In the genomic region with DNA sequence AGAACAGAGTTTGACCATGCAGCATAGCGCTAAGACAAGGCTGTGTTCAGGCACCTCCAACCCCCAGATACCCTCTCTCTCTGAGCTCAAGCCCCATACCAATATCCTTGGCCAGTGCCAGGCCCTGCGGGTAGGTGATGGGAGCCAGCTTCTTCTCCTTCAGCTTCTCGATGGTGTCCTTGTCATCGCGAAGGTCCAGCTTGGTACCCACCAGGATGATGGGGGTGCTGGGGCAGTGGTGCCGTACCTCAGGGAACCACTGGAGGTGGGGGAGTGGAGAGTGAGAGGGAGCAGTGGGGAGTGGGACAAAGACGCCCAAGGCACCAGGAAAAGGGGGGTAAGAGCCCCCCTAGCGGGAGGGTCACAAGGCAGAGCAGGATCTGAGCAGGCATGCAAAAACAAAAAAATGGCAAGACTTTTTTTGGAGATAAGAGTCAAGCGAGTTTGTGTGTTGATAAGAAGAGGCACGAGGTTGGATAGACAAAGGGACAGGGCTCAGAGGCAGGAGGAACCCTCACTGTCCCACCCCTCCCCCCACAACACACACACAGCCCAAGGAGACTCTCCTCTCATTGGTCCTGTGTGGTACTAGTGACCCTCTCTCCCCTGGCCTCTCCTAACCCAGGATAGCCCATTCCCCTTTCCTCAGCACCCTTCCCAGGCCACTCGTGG, we compare ENCODE assay signal across 23 mouse cellular contexts. TPM values are rescaled to one million over a fixed set of nuclear protein-coding genes. Genes with fewer than 3 reads are reported as not detected.
DNase-seq lines count a peak whose midpoint lies in the region; ATAC-seq lines count a peak whose summit lies in the region.
"Had no signal": no experiment of that assay in that cellular context is flagged by ENCODE, and none has a peak within 500 bp of the region (broad histone marks: within the 10 kb centered on the region; RNA-seq: fewer than 3 reads in every experiment).

No protein-coding gene starts in this region.

- no peaks in the 10 kb centered on the region for H3K36me3 ChIP-seq in hindbrain, embryonic 10.5 days
- H3K36me3 ChIP-seq in hindbrain, embryonic 11.5 days (ENCODE audit: control insufficient read depth, insufficient read depth, low read length) = no peaks in the 10 kb centered on the region
- peaks cover 24% of the 10 kb centered on the region for H3K36me3 ChIP-seq in liver, embryonic 13.5 days
- H3K36me3 ChIP-seq: embryonic facial prominence, embryonic 15.5 days; forebrain, embryonic 12.5 days; heart, embryonic 13.5 days; limb, embryonic 13.5 days; lung, embryonic 15.5 days had no signal

- H3K4me3 ChIP-seq in hindbrain, embryonic 10.5 days = no peak overlapping the region
- no peak overlapping the region for H3K4me3 ChIP-seq in hindbrain, embryonic 11.5 days (ENCODE audit: low read depth, low read length)
- peak overlapping the region; percentile 11; the same call in 1 of the 2 replicates for H3K4me3 ChIP-seq in liver, embryonic 13.5 days (replicated peaks)
- H3K4me3 ChIP-seq: embryonic facial prominence, embryonic 15.5 days; forebrain, embryonic 12.5 days; gastrocnemius, adult 2 months; heart, embryonic 13.5 days; limb, embryonic 13.5 days; lung, embryonic 15.5 days had no signal

- peak overlapping the region; percentile 45; the same call in 1 of the 2 replicates for H3K27ac ChIP-seq in hindbrain, embryonic 10.5 days
- no peak overlapping the region for H3K27ac ChIP-seq in hindbrain, embryonic 11.5 days (ENCODE audit: low read depth, low read length)
- peak overlapping the region; percentile 83 for H3K27ac ChIP-seq in liver, embryonic 13.5 days
- H3K27ac ChIP-seq: embryonic facial prominence, embryonic 15.5 days; forebrain, embryonic 12.5 days; gastrocnemius, adult 2 months; heart, embryonic 13.5 days; limb, embryonic 13.5 days; lung, embryonic 15.5 days had no signal

- DNase-seq in hindbrain, embryonic 10.5 days (ENCODE audit: low spot score) = no peak
- no peak for DNase-seq in hindbrain, embryonic 11.5 days (ENCODE audit: low spot score)
- peak; percentile 28 for DNase-seq in thymus, postnatal 25 days
- DNase-seq in thymus, postnatal 0 days (ENCODE audit: low spot score) = no peak
- peak; percentile 46 for DNase-seq in liver, embryonic 13.5 days
- peak; percentile 51 for DNase-seq in thymus, postnatal 4 days
- DNase-seq in adrenal gland, adult 2 months = no peak
- DNase-seq in lung, postnatal 14 days = no peak
- DNase-seq: adrenal gland, adult 8-10 months; cerebellum, adult 11 months; cerebellum, postnatal 10 days; gastrocnemius, adult 2 months; heart, adult 11 months; retina, postnatal 1 day; right cerebral cortex, postnatal 4 days had no signal

- no peaks in the 10 kb centered on the region; the same call in 1 of the 2 replicates for H3K27me3 ChIP-seq in hindbrain, embryonic 10.5 days (ENCODE audit: insufficient read depth, poor library complexity, severe bottlenecking)
- no peaks in the 10 kb centered on the region for H3K27me3 ChIP-seq in hindbrain, embryonic 11.5 days (ENCODE audit: control insufficient read depth, insufficient read depth, low read length)
- H3K27me3 ChIP-seq in liver, embryonic 13.5 days = no peaks in the 10 kb centered on the region
- H3K27me3 ChIP-seq: embryonic facial prominence, embryonic 15.5 days; forebrain, embryonic 12.5 days; heart, embryonic 13.5 days; limb, embryonic 13.5 days; lung, embryonic 15.5 days had no signal

- no peak overlapping the region for H3K9ac ChIP-seq in hindbrain, embryonic 11.5 days (ENCODE audit: low read depth, low read length)
- H3K9ac ChIP-seq in liver, embryonic 13.5 days = peak overlapping the region; percentile 50
- H3K9ac ChIP-seq: embryonic facial prominence, embryonic 15.5 days; forebrain, embryonic 12.5 days; heart, embryonic 13.5 days; limb, embryonic 13.5 days; lung, embryonic 15.5 days had no signal

- H3K9me3 ChIP-seq in hindbrain, embryonic 10.5 days = no peaks in the 10 kb centered on the region
- H3K9me3 ChIP-seq in hindbrain, embryonic 11.5 days (ENCODE audit: control insufficient read depth, low read length) = no peaks in the 10 kb centered on the region
- H3K9me3 ChIP-seq in liver, embryonic 13.5 days (replicated peaks) = no peaks in the 10 kb centered on the region
- H3K9me3 ChIP-seq: embryonic facial prominence, embryonic 15.5 days; forebrain, embryonic 12.5 days; heart, embryonic 13.5 days; limb, embryonic 13.5 days; lung, embryonic 15.5 days had no signal

- H3K4me1 ChIP-seq in hindbrain, embryonic 10.5 days (replicated peaks) = 0 out of 2 replicates have a peak, but pooled peaks cover 13% of the 10 kb centered on the region
- no peaks in the 10 kb centered on the region for H3K4me1 ChIP-seq in hindbrain, embryonic 11.5 days (replicated peaks; ENCODE audit: control insufficient read depth, insufficient read depth, low read length)
- H3K4me1 ChIP-seq in liver, embryonic 13.5 days (replicated peaks) = peaks cover 65% of the 10 kb centered on the region
- H3K4me1 ChIP-seq: embryonic facial prominence, embryonic 15.5 days; forebrain, embryonic 12.5 days; heart, embryonic 13.5 days; limb, embryonic 13.5 days; lung, embryonic 15.5 days had no signal

- WGBS in hindbrain, embryonic 10.5 days = 70% methylated on average over 11 of the region's 11 CpGs
- 80% methylated on average over 11 of the region's 11 CpGs for WGBS in hindbrain, embryonic 11.5 days
- WGBS in liver, embryonic 13.5 days (ENCODE audit: insufficient replicate concordance) = 37% methylated on average over 11 of the region's 11 CpGs

- no peak for ATAC-seq in hindbrain, embryonic 11.5 days (ENCODE audit: low FRiP score)
- peak; percentile 84 for ATAC-seq in liver, embryonic 13.5 days (ENCODE audit: low read depth)
- ATAC-seq: hindbrain, embryonic 16.5 days; intestine, postnatal 0 days had no signal

- no peak overlapping the region for H3K4me2 ChIP-seq in hindbrain, embryonic 11.5 days (replicated peaks; ENCODE audit: low read depth, low read length)
- H3K4me2 ChIP-seq in liver, embryonic 13.5 days = peak overlapping the region; percentile 50
- H3K4me2 ChIP-seq: embryonic facial prominence, embryonic 15.5 days; forebrain, embryonic 12.5 days; heart, embryonic 13.5 days; limb, embryonic 13.5 days; lung, embryonic 15.5 days had no signal

RNA-seq across cellular contexts. Expression of a gene that starts 7.7 kb away (rescaled TPM):
- polyA plus RNA-seq in hindbrain, embryonic 10.5 days (2016; fragmentation: Nextera tagmentation; extraction: Ambion mirVana) = 7.8 and 8.1 TPM in 2 replicates
- 6.4 and 7.6 TPM in 2 replicates for polyA plus RNA-seq in hindbrain, embryonic 11.5 days (2014; fragmentation: Nextera tagmentation; extraction: Ambion mirVana)
- polyA plus RNA-seq in thymus, postnatal 0 days (2015; fragmentation: Nextera tagmentation; extraction: Ambion mirVana) = 662 and 779 TPM in 2 replicates
- 75.2 and 81.2 TPM in 2 replicates for polyA plus RNA-seq in liver, embryonic 13.5 days (2015; fragmentation: Nextera tagmentation; extraction: Ambion mirVana)
- total RNA-seq in adrenal gland, adult 2 months (2021) = 1 to 10 TPM; 8.1 to 9.6 TPM
- polyA plus RNA-seq in adrenal gland, adult 2 months (2012; rRNA removed) = 33.4 and 40.2 TPM in 2 replicates

RNA-seq across cellular contexts. Expression of a gene that starts 20.4 kb away (rescaled TPM):
- polyA plus RNA-seq in hindbrain, embryonic 10.5 days (2016; fragmentation: Nextera tagmentation; extraction: Ambion mirVana) = 0.04 and 0.22 TPM in 2 replicates
- 0.10 and 0.22 TPM in 2 replicates for polyA plus RNA-seq in hindbrain, embryonic 11.5 days (2014; fragmentation: Nextera tagmentation; extraction: Ambion mirVana)
- polyA plus RNA-seq in thymus, postnatal 0 days (2015; fragmentation: Nextera tagmentation; extraction: Ambion mirVana) = 0.03 and 0.05 TPM in 2 replicates
- not detected in 2 replicates for polyA plus RNA-seq in liver, embryonic 13.5 days (2015; fragmentation: Nextera tagmentation; extraction: Ambion mirVana)
- 1 to 10 TPM in 1 of 2 experiments, under 1 TPM in 1; 0.43 to 1.6 TPM for total RNA-seq in adrenal gland, adult 2 months (2021)
- polyA plus RNA-seq in adrenal gland, adult 2 months (2012; rRNA removed) = 0.16 and 0.93 TPM in 2 replicates
- total RNA-seq: heart, postnatal 25 days had no signal
- polyA plus RNA-seq: embryonic facial prominence, embryonic 15.5 days; heart, embryonic 13.5 days; limb, embryonic 13.5 days; lung, embryonic 15.5 days had no signal

RNA-seq across cellular contexts. Expression of a gene that starts 31.9 kb away (rescaled TPM):
- polyA plus RNA-seq in hindbrain, embryonic 10.5 days (2016; fragmentation: Nextera tagmentation; extraction: Ambion mirVana) = 4.9 and 8.1 TPM in 2 replicates
- 2.1 and 4.4 TPM in 2 replicates for polyA plus RNA-seq in hindbrain, embryonic 11.5 days (2014; fragmentation: Nextera tagmentation; extraction: Ambion mirVana)
- 23.0 and 23.7 TPM in 2 replicates for polyA plus RNA-seq in thymus, postnatal 0 days (2015; fragmentation: Nextera tagmentation; extraction: Ambion mirVana)
- polyA plus RNA-seq in liver, embryonic 13.5 days (2015; fragmentation: Nextera tagmentation; extraction: Ambion mirVana) = 11.9 and 12.5 TPM in 2 replicates
- total RNA-seq in adrenal gland, adult 2 months (2021) = 10 to 100 TPM in 1 of 2 experiments, 1 to 10 TPM in 1; 7.2 to 12.7 TPM
- polyA plus RNA-seq in adrenal gland, adult 2 months (2012; rRNA removed) = 13.8 and 16.2 TPM in 2 replicates

RNA-seq across cellular contexts. Expression of a gene that starts 33.7 kb away (rescaled TPM):
- polyA plus RNA-seq in hindbrain, embryonic 10.5 days (2016; fragmentation: Nextera tagmentation; extraction: Ambion mirVana) = 9.8 and 9.9 TPM in 2 replicates
- 11.8 and 12.4 TPM in 2 replicates for polyA plus RNA-seq in hindbrain, embryonic 11.5 days (2014; fragmentation: Nextera tagmentation; extraction: Ambion mirVana)
- polyA plus RNA-seq in thymus, postnatal 0 days (2015; fragmentation: Nextera tagmentation; extraction: Ambion mirVana) = 6.5 and 9.1 TPM in 2 replicates
- polyA plus RNA-seq in liver, embryonic 13.5 days (2015; fragmentation: Nextera tagmentation; extraction: Ambion mirVana) = 3.6 and 4.5 TPM in 2 replicates
- total RNA-seq in adrenal gland, adult 2 months (2021) = 10 to 100 TPM; 16.9 to 30.1 TPM
- 63.2 and 92.2 TPM in 2 replicates for polyA plus RNA-seq in adrenal gland, adult 2 months (2012; rRNA removed)

Comparison
In these comparisons a context has a peak if more than half of its experiments do, and no peak if none do; other contexts are left out.
1. DNase-seq: peak in thymus, postnatal 25 days (single experiment), liver, embryonic 13.5 days (single experiment) and thymus, postnatal 4 days (single experiment); none in hindbrain, embryonic 10.5 days (single experiment), hindbrain, embryonic 11.5 days (single experiment), thymus, postnatal 0 days (single experiment), adrenal gland, adult 2 months (single experiment) and lung, postnatal 14 days (single experiment).